Mouse (Mus musculus) monocyte, adult 2 months (primary cell): ENCODE measurements at regions not wholly inside any gene's neighbourhood (a gene's known extent, or its start where the extent isn't known, plus 50 kb on each side); places are given as distances from the start of the nearest gene placed in this dataset.
A peak's percentile ranks its signal among the peaks of the same experiment; 100 is the strongest.

Experiments
- DNase-seq, 2 experiments: peaks; one replicate each; pipeline ENCODE4 v3.0.0; 2022; ENCODE audit warnings: low spot score in 2 of 2, low read depth in 1 of 2

DNA sequence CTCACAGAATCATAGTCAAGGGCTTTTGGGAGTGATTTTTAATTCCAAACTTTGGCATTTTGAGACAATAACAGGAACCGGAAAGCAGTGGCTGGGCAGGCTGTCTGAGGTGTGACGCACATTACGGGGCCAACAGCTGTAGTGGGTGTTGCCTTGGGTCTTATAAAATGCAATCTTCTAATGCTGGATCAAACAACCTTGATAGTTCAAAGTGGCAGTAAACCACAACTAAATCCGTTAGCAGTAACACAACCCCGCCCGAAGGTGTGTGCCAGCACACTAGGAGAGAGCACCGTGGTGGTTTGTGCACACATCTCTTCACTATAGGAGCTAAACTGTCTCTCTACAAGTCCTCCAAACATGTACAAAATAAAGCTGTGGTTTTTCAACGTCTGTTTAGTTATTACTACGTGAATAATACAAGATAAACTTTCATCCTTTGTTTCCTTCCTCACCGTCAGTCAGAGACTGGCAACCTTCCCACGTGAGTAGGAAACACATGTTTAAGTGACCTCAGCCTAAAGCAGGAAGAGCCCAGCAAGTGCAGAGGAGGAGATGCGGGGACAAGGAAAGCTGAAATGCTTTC, 72.0 kb upstream of the Dph5 start:
- peak in 1 of 2 experiments; percentile 43 for DNase-seq

DNA sequence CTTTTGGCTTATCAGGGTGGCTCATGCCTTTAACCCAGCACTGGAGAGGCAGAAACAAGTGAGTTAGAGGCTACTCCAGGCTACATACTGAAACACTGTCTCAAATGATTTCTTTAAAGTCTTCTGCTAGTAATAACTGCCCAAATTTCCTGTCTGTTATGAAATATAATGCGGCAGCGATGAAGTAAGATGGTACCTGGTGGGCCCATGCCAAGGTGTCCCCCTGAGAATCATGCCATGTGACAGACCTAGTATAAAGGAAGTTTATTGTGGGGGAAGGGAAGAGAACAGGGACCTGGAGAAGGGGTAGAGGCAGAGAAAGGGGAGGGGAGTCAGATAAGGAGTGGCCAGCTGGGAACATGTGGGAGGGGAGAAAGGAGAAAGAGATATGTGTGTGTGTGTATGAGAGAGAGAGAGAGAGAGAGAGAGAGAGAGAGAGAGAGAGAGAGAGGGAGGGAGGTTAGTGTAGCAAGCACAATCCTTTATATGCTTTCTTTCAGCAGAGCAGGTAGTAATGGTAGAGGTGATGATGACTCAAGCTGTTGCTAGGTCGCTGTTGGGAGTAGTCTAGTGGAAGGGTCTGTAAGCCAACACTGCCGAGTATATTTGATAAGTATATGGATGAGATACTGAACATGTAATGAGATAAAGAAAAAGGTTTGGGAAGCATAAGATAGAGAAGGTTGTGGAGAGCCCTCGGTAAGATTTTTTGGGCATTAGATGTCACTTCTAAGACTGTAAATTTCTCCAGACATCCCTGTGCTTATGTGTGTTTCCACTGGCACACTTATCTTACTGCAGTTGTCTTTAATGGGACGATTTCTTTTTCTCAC, 71.1 kb upstream of the Dph5 start:
- DNase-seq, result no peak

DNA sequence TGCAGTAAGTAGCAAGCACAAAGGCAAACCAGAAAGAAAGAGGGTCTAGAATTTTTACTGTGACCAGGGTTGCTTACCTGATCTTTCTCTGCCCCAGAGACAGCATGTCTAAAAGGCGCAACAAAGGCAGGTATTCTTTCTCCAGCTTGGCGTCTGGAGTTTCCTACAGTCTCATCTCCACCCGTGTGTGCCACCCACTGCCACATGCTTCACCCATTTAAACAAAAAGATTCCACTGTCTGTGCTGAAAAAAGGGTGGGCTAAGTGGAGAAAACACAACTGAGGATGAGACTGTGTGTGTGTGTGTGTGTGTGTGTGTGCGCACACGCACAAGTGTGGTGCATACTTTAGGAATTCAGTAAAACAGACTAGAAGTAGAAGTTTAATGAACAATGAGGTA, 69.9 kb upstream of the Dph5 start:
- no peak for DNase-seq

DNA sequence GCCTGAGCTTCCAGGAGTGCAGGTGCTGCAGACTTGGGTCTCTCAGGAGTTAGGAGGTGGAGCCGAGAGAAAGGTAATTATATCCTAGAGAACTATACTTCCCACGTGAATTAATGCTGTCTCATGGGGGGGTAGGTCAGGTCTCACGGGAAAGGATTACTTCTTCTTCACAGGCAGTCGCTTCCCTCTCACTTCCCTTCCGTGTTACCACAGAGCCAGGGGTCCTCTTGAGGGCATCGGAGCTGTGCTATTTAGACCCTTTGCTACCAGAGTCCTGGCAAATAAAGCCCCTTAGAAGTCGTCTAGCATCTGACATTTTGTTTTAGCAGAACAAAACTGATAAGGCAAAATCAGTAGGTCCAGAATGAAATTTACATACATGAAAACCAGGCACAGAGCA, 68.9 kb upstream of the Dph5 start:
- DNase-seq, result peak in 1 of 2 experiments; percentile 16

DNA sequence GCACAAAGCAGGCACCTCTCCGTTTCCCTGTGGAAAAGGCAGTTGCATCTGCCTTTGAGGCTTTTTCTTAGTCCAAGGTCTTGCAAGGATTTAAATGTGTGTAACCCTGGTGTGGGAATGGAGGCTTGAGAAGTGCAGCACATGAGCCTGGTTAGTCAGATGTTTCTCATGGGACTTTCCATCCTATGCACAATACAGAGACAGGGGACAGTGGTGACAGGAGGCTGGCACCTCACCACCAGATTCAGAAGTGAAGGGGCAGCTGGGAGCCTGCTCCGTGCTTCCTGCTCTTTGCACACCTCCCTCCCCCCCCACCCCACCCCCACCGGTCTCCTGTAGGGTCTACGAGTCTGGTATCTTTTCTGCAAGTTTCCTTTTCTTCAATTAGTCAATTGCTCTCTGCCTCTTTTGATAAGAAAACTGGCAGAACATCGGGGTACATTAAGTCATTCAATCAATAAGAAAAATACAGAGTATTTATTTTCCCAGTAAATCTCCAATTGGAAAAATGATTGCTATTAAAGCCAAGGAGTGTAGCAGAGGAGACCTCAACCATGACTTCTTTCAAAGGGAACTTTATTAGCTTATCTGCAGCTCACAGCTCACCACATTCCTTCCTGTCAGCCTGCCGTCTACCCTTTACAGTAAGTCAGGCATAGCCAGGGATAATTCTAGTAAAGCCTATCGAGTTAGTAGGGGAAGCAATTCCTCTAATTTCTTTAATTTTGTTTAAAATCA, 68.1 kb upstream of the Dph5 start:
- no peak for DNase-seq

DNA sequence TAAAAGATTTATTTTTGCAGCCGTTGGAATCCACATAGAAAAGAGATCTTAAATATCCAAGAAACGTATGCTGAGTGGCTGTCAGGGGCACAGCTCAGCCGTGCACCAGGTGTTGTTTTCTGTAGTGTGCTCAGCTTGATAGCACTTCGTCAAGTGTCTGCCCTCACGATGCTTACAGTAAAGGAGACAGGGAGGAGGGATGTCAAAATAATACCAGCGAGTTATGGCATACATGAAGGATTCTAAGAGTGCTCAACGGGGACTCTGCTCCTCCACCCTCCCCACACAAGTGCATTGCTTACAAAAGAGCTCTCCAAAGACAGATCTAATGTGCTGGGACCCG, 67.5 kb upstream of the Dph5 start:
- DNase-seq, result no peak

DNA sequence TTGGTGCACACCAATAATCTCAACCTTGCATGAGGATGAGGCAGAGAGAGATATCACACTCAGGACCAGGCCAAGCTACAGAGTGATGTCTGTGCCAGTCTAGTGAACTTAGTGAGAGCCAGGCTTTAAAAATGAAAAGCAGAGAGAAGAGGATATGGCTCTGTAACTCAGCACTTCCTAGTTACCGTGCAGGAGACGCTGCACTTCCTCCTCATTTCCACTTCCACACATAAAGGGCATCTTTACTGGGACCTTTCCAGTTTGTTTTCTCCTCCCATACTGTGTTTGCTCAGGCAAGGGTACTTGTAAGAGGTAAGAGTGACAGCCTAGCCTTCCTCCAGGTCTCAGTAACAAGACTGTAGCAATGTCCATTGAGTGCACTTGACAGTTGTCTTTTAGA, 66.0 kb upstream of the Dph5 start:
- DNase-seq, result no peak

DNA sequence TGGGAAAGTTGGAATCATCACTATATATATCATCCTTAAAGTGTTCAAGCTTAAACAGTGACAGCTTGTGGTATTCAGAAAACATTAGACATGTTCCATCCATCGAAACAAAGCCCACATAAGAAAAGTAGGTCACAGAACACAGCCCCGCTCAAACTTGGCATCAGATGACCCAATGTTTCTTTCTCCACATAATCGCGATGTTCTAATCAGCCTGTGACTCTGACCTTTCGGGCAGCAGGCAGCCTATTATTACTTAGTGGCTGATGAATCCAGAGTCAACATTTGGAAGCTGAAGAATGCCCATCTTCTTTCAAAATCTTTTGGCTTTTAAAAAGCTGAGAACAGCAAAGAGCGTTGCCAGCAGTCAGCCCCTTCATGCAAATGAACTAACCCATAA, 65.1 kb upstream of the Dph5 start:
- no peak for DNase-seq

DNA sequence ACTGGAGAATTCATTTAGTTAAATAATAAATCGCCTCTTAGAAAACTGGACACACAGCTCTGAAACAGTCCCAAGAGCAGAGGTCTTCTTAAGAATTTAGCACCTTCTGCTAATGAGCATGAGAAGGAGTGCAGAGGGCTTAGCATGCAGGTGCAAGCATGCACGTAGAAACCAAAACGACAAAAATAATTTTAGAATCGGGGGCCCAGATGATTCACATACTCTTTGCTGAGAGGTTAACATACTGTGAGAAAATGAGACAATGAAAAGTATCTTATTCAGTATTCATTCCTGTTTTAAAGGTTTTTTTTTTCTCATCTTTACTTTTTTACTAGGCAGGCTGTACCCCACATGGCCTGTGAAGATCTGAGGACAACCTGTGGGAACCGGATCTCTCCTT, 63.9 kb upstream of the Dph5 start:
- DNase-seq, result no peak

DNA sequence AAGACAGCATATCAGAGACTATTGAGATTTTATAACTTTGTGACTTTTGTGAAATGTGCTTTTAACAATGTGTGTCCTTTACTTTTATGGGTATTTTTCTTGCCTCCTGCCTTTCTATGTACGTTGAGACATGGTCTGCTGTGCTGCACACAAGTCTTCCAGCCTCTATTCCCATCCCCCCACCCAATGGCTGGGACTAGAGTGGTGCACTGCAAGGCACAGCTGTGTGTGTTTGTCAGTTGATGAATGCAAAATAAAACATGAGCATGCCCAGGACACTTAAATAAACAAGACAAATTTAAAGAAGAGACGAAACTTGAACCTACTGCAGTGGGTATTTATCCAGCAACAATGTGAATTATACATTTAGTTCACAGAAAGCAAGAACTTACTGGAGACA, 62.8 kb upstream of the Dph5 start:
- DNase-seq, result no peak

DNA sequence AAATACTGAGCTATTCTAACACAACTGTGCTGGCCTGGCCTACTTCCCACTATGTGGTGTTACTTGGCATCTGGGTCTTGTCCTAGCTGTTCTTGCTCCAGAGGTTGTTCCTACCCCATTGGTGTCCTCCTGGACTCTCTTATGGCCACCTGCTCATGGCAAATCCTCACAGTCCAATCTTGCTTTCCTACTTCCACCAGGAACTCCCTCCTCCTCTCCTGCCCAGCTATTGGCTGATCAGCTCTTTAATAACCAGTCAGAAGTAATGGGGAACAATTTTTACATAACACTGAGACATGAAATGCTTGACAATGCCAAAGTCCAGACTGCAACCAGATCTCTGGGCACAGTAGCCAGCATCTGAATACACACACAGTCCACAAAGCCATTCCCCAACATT, 52.3 kb upstream of the Dph5 start:
- DNase-seq, result no peak

DNA sequence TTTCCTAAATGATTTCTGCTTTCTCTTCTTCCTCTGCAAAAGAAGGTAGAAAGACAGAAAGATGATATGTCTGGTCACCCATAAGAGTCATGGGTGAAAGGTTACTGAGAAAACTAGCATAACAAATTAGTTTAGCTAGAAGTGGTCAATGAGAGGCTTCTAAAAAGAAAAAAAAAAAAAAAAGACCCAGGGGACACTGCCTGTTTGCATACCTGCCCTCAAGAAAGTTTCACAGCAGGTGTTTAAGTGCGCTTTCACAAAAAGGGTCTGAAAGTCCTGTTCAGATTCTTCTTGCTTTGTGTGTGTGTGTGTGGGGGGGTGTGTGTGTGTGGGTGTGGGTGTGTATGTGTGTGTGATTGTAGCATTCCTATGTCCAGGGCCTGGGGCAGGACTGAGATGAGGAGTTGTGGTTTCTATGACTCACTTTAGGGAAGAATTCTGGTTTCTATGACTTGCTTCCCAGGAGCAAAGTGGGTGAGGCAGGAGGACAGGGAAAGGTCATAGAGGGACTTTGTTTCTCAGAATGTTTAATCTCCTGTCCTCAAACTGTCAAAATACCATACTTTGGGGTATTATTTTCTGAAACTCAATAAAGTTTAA, 49.9 kb upstream of the Dph5 start:
- no peak for DNase-seq
